Mouse (Mus musculus): ENCODE measurements around the gene Ptprm.

GRCm38 (mm10) chr17:67302074-67302473 lies 52.2 kb downstream of the Ptprm start:
- TF ChIP-seq CTCF (IDR thresholded peaks at IDR 0.05; ENCODE audit: insufficient read depth, low read depth, low read length) (no peak), POLR2A (IDR thresholded peaks at IDR 0.05; ENCODE audit: insufficient read depth, low read depth, low read length) (no peak)
